Mouse (Mus musculus) megakaryocyte, embryonic 14.5 days (primary cell): Measurements from ENCODE around the gene Gm49337.

Experiments
- FLI1 ChIP-seq: IDR thresholded peaks from 2 replicates; pipeline ENCODE4 v1.6.1; 2012; ENCODE audit warnings: low read length, inconsistent platforms, mixed read lengths
- GATA1 ChIP-seq: IDR thresholded peaks from 3 replicates; pipeline ENCODE4 v1.6.1; 2012; ENCODE audit warnings: mixed read lengths, low read length, inconsistent platforms, borderline replicate concordance

DNA sequence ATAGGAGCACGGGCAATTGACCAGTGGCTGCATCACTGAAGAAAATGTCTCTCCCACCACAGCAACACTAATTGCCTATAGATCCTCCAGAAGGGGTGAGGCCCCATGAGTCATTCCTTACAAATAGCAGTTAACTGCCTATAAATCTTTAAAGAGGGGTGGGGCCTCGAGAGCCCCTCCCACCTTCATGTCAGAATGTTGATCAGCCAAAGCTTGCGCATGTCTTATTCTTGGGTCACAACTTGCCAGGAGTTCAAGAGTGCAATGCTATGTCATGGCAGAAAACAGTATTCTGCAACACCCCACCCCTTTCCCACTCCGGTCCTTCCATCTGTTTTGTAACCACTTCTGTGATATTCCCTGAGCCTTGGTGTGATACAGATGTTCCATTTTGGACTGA is 33.3 kb downstream of the Gm49337 start:
- TF ChIP-seq GATA1: no peak
- TF ChIP-seq FLI1: no peak
